Mouse (Mus musculus) brown adipose tissue, adult 24 weeks (tissue): ENCODE measurements at regions not wholly inside any gene's neighbourhood (a gene's known extent, or its start where the extent isn't known, plus 50 kb on each side); places are given as distances from the start of the nearest gene placed in this dataset.

Experiments used
- H3K27ac ChIP-seq: fragments of 200-500 bp; replicated peaks from 2 replicates; pipeline ENCODE4 v1.5.1; 2012; ENCODE audit warnings: low read depth, mild to moderate bottlenecking, low read length
- H3K4me1 ChIP-seq: fragments of 200-500 bp; 2 replicates; pipeline ENCODE4 v1.6.1; 2012; ENCODE audit warnings: low read length, mixed read lengths; ENCODE audit not compliant: control insufficient read depth, insufficient read depth, insufficient read length
- H3K4me3 ChIP-seq: fragments of 200-500 bp; 2 replicates; pipeline ENCODE4 v1.5.1; 2012; ENCODE audit warnings: low read depth, mild to moderate bottlenecking, low read length, moderate library complexity; ENCODE audit not compliant: insufficient read depth

DNA sequence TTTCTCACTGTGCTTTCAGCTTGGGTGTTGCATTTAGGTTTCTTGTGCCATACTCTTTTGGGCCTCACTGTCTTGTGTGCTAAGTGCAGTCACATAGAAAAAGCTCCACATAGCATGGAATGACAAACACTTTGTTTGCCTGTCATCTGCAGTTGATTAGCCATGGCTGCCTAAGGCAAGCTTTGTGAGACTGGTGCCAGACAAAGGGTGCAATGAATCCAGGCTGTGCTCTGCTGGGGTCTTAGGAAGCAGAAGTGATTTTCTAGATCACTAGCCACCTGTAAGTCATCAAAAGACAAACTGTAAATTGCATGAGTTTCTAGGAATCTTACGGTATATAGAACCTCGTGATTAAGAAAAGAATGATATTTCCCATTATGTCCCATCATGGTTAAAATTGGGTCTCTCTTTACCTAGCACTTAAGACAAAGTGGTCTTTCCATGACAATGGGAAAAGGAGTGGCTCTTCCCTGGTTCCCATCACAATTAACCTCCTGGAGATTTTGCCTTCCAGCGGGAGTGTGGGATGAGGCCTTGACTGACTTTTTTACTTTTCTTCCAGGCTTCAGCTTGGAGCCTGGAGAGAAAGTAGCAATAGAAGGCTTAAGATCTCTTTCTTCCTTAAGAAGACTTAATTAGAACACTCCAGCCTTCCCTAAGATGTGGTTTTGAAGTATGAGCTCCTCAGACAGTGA lies 144.2 kb upstream of the Ntf3 start:
- no peak overlapping the region for H3K27ac ChIP-seq
- no peak overlapping the region for H3K4me3 ChIP-seq
- no peaks in the 10 kb centered on the region for H3K4me1 ChIP-seq

DNA sequence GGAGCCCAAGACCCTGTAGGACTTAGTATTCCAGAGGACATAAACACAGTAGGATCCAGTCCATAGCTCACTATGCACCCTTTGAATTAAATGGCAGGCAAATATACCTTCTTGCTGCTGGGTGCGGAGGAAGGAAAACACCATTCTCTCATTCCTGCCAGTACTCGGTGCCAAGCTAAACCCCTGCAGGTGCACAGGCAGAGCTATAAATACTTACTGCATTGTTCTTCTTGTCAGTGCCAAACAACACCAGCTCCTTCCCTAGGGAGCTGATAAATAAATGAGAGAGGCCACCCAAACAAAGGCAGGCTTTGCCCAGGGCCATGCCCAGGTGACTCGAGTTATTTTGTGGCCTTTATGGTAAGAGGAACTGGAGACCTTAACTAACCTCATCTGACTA lies 136.4 kb upstream of the Ntf3 start:
- H3K4me3 ChIP-seq: no peak overlapping the region
- no peaks in the 10 kb centered on the region for H3K4me1 ChIP-seq
- H3K27ac ChIP-seq: no peak overlapping the region

DNA sequence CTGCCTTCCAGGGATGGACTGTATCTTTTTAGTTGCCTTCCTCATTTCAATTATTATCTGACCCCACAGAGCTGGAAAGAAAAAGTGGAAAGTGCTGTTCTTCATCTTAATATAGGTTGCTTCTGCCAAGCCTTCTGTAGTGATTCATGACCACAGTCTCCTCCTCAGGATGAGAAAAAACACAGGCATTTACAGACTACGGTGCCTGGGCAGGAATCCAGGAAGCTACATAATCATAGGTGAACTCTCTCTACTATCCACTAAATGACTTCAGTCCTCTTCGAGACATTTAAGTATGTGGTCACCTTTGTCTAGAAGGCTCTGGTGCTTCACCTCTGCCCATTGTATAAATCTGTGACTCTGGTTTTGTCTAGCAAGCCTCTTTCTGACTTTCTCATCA lies 124.9 kb upstream of the Ntf3 start:
- H3K4me3 ChIP-seq: no peak overlapping the region
- H3K27ac ChIP-seq: no peak overlapping the region
- no peaks in the 10 kb centered on the region for H3K4me1 ChIP-seq

DNA sequence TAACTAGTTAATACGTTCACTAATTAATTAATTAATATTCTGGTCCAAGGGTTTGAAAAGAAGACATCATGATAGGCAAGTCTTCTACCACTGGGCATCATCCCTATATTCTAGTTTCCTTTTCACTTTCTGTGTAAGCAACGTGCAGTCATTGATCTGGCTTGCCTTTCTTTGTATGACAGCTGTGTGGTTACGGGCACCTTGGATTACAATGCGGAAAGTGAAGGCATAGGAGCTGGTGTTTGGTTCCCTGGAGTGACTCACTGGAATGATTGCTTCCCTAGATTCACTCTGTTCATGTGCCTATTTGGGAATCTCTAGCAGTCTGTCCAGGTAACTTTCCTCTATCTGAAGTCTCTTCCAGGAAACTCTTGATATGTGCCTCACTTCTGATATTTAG lies 120.5 kb upstream of the Ntf3 start:
- no peak overlapping the region for H3K4me3 ChIP-seq
- no peaks in the 10 kb centered on the region for H3K4me1 ChIP-seq
- H3K27ac ChIP-seq: no peak overlapping the region

DNA sequence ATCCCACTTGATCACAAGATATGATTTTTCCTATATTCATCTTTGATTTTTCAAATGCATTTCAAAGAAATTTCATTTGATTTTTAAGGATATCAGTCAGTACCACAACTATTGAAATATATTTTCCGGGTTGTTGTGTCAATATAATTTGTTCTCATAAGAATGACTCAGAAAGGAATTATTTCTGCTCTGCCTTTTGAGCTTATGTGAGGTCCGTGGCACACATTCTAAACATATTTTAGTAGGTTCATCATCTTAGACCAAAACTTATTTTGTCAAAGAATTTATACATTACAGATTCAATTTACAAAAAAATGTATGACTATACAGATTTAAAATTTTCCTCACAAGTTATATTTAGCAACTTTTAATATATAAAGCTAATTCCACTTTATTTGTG lies 119.5 kb upstream of the Ntf3 start:
- Histone ChIP-seq H3K4me3 (no peak overlapping the region), H3K4me1 (no peaks in the 10 kb centered on the region), H3K27ac (no peak overlapping the region)

DNA sequence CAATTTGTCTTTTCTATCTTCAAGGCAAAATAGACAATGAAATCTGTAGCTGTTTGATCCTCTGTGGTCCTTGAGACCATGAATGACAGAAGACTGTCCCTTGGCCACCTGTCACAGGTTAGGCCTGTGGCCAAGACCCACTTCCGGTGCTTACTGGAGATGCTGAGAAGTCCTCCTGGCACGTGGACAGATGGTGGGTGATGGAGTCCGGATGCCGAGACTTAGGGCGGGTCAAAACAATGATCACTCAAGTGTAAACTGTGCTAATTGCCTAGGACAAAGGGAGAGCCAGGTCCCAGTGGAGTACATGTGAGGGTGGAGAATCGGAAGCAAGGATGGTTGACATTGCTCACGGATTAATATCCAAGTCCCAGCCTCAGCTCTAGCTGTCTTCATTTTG lies 117.7 kb upstream of the Ntf3 start:
- Histone ChIP-seq H3K27ac (no peak overlapping the region), H3K4me1 (no peaks in the 10 kb centered on the region), H3K4me3 (no peak overlapping the region)

DNA sequence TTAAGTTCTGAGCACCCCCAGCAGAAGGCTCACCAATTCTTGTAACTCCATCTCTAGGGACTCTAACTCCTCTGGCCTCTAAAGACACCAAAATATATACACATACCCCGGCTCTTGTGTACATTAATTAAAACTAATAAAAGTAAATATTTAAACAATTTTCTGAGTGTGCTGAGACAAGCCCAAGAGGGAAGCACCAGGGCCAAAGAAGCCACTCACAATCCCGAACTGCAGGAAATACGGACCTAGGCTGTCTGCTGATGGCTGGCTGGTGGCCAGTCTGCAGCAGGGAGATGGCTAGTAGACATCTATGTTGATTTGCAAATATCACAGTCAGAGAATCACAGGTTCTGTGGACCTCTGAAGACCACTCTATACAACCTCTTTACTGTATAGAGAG lies 113.6 kb upstream of the Ntf3 start:
- Histone ChIP-seq H3K4me1 (no peaks in the 10 kb centered on the region), H3K4me3 (no peak overlapping the region), H3K27ac (no peak overlapping the region)

DNA sequence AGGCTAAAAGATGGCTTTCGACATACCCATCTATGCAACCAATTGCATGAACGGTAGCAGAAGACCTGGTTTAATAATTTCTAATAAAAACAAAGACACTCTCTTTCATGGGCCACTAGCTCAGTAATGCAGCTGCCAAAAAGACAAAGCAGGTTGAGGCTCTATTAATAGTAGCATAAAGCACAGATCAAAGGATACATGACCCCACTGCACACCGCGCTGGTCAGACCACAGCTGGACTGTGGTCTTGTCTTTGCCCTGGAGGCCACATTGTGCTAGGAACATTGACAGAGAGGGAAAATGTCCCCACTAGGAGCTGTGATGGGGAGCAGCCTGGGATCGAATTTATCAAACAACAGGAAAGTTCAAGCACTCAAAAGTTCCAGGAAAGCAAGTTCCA lies 79.3 kb upstream of the Ntf3 start:
- Histone ChIP-seq H3K4me3 (no peak overlapping the region), H3K27ac (no peak overlapping the region)

DNA sequence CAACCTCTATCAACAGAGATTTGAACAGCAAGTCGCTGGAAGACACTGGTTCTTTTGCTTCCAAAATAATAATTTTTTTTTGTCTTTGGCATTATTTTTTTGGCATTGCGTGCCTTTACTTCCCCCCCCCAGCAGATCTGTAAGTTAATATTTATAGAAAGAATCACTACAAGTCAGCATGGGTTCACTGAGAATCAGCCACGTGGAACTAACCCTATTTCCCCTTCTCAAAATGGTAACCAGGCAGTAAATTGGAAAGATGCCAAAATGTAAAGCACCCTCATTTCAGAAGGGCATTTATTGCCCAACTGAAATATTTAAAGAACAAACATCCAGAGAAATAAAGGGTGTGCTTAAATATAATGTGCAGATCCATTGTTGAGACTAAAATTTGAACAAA lies 78.7 kb upstream of the Ntf3 start:
- Histone ChIP-seq H3K4me1 (no peaks in the 10 kb centered on the region), H3K4me3 (no peak overlapping the region), H3K27ac (no peak overlapping the region)

More for the DNA sequence above, 79.3 kb upstream of the Ntf3 start:
- H3K4me1 ChIP-seq: no peaks in the 10 kb centered on the region

DNA sequence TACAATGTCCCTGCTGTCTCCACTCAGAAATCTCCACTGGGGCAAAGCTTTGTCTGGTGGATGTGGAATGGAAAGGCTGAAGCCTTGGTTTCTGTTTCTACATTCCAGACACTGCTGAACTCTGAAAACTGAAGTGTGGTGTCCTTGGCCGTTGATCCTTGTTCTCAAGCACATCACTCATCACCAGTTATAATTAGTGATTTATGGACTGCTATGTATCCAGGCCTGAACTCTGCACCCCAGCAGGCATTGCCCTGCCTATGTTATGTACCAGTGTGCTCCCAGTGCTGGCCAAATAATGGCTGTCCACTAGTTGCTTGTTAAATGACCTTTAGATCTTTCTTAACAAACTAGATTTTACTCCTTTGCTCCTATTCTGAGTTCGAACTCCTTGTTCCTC lies 75.6 kb upstream of the Ntf3 start:
- Histone ChIP-seq H3K4me1 (no peaks in the 10 kb centered on the region), H3K27ac (no peak overlapping the region), H3K4me3 (no peak overlapping the region)

DNA sequence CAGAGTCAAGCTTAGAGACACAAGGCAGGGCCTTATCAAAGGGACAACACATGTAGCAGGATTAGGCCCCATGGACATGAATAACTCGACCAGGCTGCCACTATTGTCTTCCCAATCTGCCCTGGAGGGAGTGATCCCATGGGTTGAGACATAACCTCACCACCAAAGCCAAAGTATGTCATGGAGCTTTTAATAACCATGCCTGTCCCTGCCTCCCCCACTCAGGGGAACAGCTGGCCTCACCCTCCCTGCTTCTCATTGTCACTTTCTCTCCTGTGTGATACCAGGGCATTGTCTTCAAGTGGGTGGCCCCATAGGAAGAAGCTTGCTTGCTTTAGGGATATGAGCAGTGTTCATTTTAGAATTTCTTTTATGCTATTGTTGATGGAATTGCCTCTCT lies 73.5 kb upstream of the Ntf3 start:
- Histone ChIP-seq H3K27ac (no peak overlapping the region), H3K4me1 (no peaks in the 10 kb centered on the region), H3K4me3 (no peak overlapping the region)
